Mouse (Mus musculus) embryonic facial prominence, embryonic 13.5 days (tissue): Measurements from ENCODE around the gene Olfr860. TPM values are rescaled to one million over a fixed set of nuclear protein-coding genes. Genes with fewer than 3 reads are reported as not detected.
"Not testable (repeated sequence)": the region's sequence is repeated elsewhere in the genome, so short reads cannot be mapped to it uniquely, and the experiment has no call there.

Experiments used
- ATAC-seq: fragments of 200-750 bp; cut with Nextera tagmentation; 2 replicates; pipeline ENCODE4 v1.8.0; 2017; ENCODE audit warnings: low read depth; ENCODE audit not compliant: insufficient number of reproducible peaks, insufficient read depth, low FRiP score, low TSS enrichment
- H3K27ac ChIP-seq: fragments of 300-500 bp; sonication (generic); 2 replicates; pipeline ENCODE4 v1.5.1; 2015; ENCODE audit warnings: moderate library complexity, mild to moderate bottlenecking, inconsistent platforms
- H3K27me3 ChIP-seq: fragments of 300-500 bp; sonication (generic); 2 replicates; pipeline ENCODE4 v1.6.1; 2015; ENCODE audit warnings: mild to moderate bottlenecking, inconsistent platforms
- H3K36me3 ChIP-seq: fragments of 300-500 bp; sonication (generic); 2 replicates; pipeline ENCODE4 v1.6.1; 2015; ENCODE audit warnings: mild to moderate bottlenecking, inconsistent platforms
- H3K4me1 ChIP-seq: fragments of 300-500 bp; sonication (generic); 2 replicates; pipeline ENCODE4 v1.6.1; 2015; ENCODE audit warnings: inconsistent platforms
- H3K4me2 ChIP-seq: fragments of 300-500 bp; sonication (generic); 2 replicates; pipeline ENCODE4 v1.6.1; 2015; ENCODE audit warnings: moderate library complexity, mild to moderate bottlenecking, inconsistent platforms
- H3K4me3 ChIP-seq: fragments of 300-500 bp; sonication (generic); 2 replicates; pipeline ENCODE4 v1.5.1; 2015; ENCODE audit warnings: mild to moderate bottlenecking, inconsistent platforms
- H3K9ac ChIP-seq: fragments of 300-500 bp; sonication (generic); 2 replicates; pipeline ENCODE4 v1.6.1; 2015; ENCODE audit warnings: mild to moderate bottlenecking, inconsistent platforms
- H3K9me3 ChIP-seq: fragments of 300-500 bp; sonication (generic); 2 replicates; pipeline ENCODE4 v1.6.1; 2016; ENCODE audit warnings: inconsistent platforms
- WGBS: fragments of 180-500 bp; shearing (Covaris S2); methylation state at CpG from one replicate; pipeline ENCODE4 v1.1.7; 2015; ENCODE audit warnings: mixed read lengths; 5-methylcytosine and 5-hydroxymethylcytosine counted together
- polyA plus RNA-seq: library from polyadenylated mRNA; unstranded; fragments of >200 nt; fragmentation: Nextera tagmentation; extraction: Ambion mirVana; gene quantifications from 2 replicates; pipeline ENCODE4 v1.2.1, GENCODE M21; 2015

Gene Olfr860
- not detected in 2 replicates for polyA plus RNA-seq

- H3K4me1 ChIP-seq: no peaks in the 10 kb centered on the region
- no peaks in the 10 kb centered on the region for H3K36me3 ChIP-seq
- H3K4me2 ChIP-seq: no peak within 1 kb of the TSS
- H3K9me3 ChIP-seq: no peaks in the 10 kb centered on the region
- H3K27ac ChIP-seq: no peak within 1 kb of the TSS
- 75% methylated on average over 1 of the region's 1 CpGs for WGBS
- no peaks in the 10 kb centered on the region for H3K27me3 ChIP-seq
- H3K9ac ChIP-seq: no peak within 1 kb of the TSS
- no peak for ATAC-seq
- no peak within 1 kb of the TSS for H3K4me3 ChIP-seq
Observed at GRCm38 (mm10) chr9:19849647-19850046, at the start of gene Olfr860. TSS of gene Olfr860 (minus strand) at chr9:19849747.

- H3K9me3 ChIP-seq: peaks cover 8% of the 10 kb centered on the region; the same call in 1 of the 2 replicates
- H3K9ac ChIP-seq: no peak within 1 kb of the TSS
- no peak within 1 kb of the TSS for H3K27ac ChIP-seq
- no peak for ATAC-seq
- H3K4me3 ChIP-seq: no peak within 1 kb of the TSS
- H3K27me3 ChIP-seq: no peaks in the 10 kb centered on the region
- H3K4me1 ChIP-seq: no peaks in the 10 kb centered on the region
- no peaks in the 10 kb centered on the region for H3K36me3 ChIP-seq
- H3K4me2 ChIP-seq: no peak within 1 kb of the TSS
Observed at GRCm38 (mm10) chr9:19887904-19888303, 38.4 kb upstream of the Olfr860 start, which contains the start of gene Olfr862. TSS of gene Olfr862 (minus strand) at chr9:19888004.

- H3K4me3 ChIP-seq, H3K4me2 ChIP-seq, H3K36me3 ChIP-seq, H3K27ac ChIP-seq, H3K9me3 ChIP-seq, H3K4me1 ChIP-seq, H3K27me3 ChIP-seq, H3K9ac ChIP-seq, ATAC-seq: not testable (repeated sequence)
- WGBS: 71% methylated on average over 1 of the region's 1 CpGs
Observed at GRCm38 (mm10) chr9:19804606-19805005, 44.9 kb downstream of the Olfr860 start, which contains the start of gene Olfr859. TSS of gene Olfr859 (plus strand) at chr9:19804906.

- no peaks in the 10 kb centered on the region for H3K36me3 ChIP-seq
- H3K4me2 ChIP-seq: no peak overlapping the region
- H3K4me3 ChIP-seq: no peak overlapping the region
- H3K9ac ChIP-seq: no peak overlapping the region
- no peaks in the 10 kb centered on the region for H3K9me3 ChIP-seq
- H3K27me3 ChIP-seq: no peaks in the 10 kb centered on the region
- 67% methylated on average over 1 of the region's 1 CpGs for WGBS
- H3K4me1 ChIP-seq: no peaks in the 10 kb centered on the region
- no peak for ATAC-seq
- no peak overlapping the region for H3K27ac ChIP-seq
Observed at GRCm38 (mm10) chr9:19803000-19803399, 46.5 kb downstream of the Olfr860 start.

Other genes with a start within 250 kb of the Olfr860 start
- 28.5 and 36.0 TPM in 2 replicates for gene Zfp317, start 227.6 kb downstream of the Olfr860 start, polyA plus RNA-seq
- gene Olfr857, start 140.3 kb downstream of the Olfr860 start, polyA plus RNA-seq: not detected in 2 replicates
- not detected in 2 replicates for gene Olfr58, start 69.5 kb downstream of the Olfr860 start, polyA plus RNA-seq
- not detected in 2 replicates for gene Olfr859, start 44.8 kb downstream of the Olfr860 start, polyA plus RNA-seq
- not detected in 2 replicates for gene Olfr862, start 38.3 kb upstream of the Olfr860 start, polyA plus RNA-seq
- 0.29 and 0.30 TPM in 2 replicates for gene Olfr77, start 67.1 kb upstream of the Olfr860 start, polyA plus RNA-seq
- not detected in 2 replicates for gene Olfr866, start 178.3 kb upstream of the Olfr860 start, polyA plus RNA-seq
- not detected in 2 replicates for gene Olfr867, start 207.8 kb upstream of the Olfr860 start, polyA plus RNA-seq
- gene Olfr868, start 248.9 kb upstream of the Olfr860 start, polyA plus RNA-seq: not detected in 2 replicates